Mouse (Mus musculus): ENCODE measurements around the gene Drc7. TPM values are rescaled to one million over a fixed set of nuclear protein-coding genes. Genes with fewer than 3 reads are reported as not detected.

Drc7 gene
- polyA plus RNA-seq, 1 experiment: not detected

GRCm38 (mm10) chr8:95047884-95048680, 6.8 kb upstream of the Drc7 start:
- TF ChIP-seq GATA1 (IDR thresholded peaks at IDR 0.05; ENCODE audit: low read length): no peak

GRCm38 (mm10) chr8:95049636-95050035, 5.3 kb upstream of the Drc7 start:
- no peak for TF ChIP-seq GATA1 (IDR thresholded peaks at IDR 0.05; ENCODE audit: low read length)

- no peak for TF ChIP-seq GATA1 (IDR thresholded peaks at IDR 0.05; ENCODE audit: low read length)
These were observed 465 bp upstream of the Drc7 start for GRCm38 (mm10) chr8:95054438-95054837.

- no peak for TF ChIP-seq GATA1 (IDR thresholded peaks at IDR 0.05; ENCODE audit: low read length)
These were observed 1.5 kb downstream of the Drc7 start for GRCm38 (mm10) chr8:95056414-95056813.

GRCm38 (mm10) chr8:95058661-95059060, 3.8 kb downstream of the Drc7 start:
- TF ChIP-seq GATA1 (IDR thresholded peaks at IDR 0.05; ENCODE audit: low read length): no peak

GRCm38 (mm10) chr8:95059812-95060533, 5.1 kb downstream of the Drc7 start:
- no peak for TF ChIP-seq GATA1 (IDR thresholded peaks at IDR 0.05; ENCODE audit: low read length)

GRCm38 (mm10) chr8:95064531-95064930, 9.6 kb downstream of the Drc7 start:
- no peak for TF ChIP-seq GATA1 (IDR thresholded peaks at IDR 0.05; ENCODE audit: low read length)

GRCm38 (mm10) chr8:95067582-95067981, 12.7 kb downstream of the Drc7 start:
- TF ChIP-seq GATA1 (IDR thresholded peaks at IDR 0.05; ENCODE audit: low read length): no peak

- no peak for TF ChIP-seq GATA1 (IDR thresholded peaks at IDR 0.05; ENCODE audit: low read length)
These were observed 20.6 kb downstream of the Drc7 start for GRCm38 (mm10) chr8:95075504-95075903.

- TF ChIP-seq GATA1 (IDR thresholded peaks at IDR 0.05; ENCODE audit: low read length): no peak
These were observed 21.2 kb downstream of the Drc7 start for GRCm38 (mm10) chr8:95076151-95076550.

GRCm38 (mm10) chr8:95078055-95078454, 23.2 kb downstream of the Drc7 start:
- TF ChIP-seq GATA1 (IDR thresholded peaks at IDR 0.05; ENCODE audit: low read length): no peak

- no peak for TF ChIP-seq GATA1 (IDR thresholded peaks at IDR 0.05; ENCODE audit: low read length)
These were observed 24.4 kb downstream of the Drc7 start for GRCm38 (mm10) chr8:95079305-95079704.

- TF ChIP-seq GATA1 (IDR thresholded peaks at IDR 0.05; ENCODE audit: low read length): no peak
These were observed 25.8 kb downstream of the Drc7 start, which contains the start of gene Katnb1 for GRCm38 (mm10) chr8:95080381-95081341. TSS of gene Katnb1 (plus strand) at chr8:95081186.

GRCm38 (mm10) chr8:95081650-95082049, 26.7 kb downstream of the Drc7 start:
- TF ChIP-seq GATA1 (IDR thresholded peaks at IDR 0.05; ENCODE audit: low read length): no peak

GRCm38 (mm10) chr8:95084261-95084660, 29.4 kb downstream of the Drc7 start:
- no peak for TF ChIP-seq GATA1 (IDR thresholded peaks at IDR 0.05; ENCODE audit: low read length)

Data from G1E-ER4 (cell line).